Mouse (Mus musculus) limb, embryonic 11.5 days (tissue): ENCODE results near the gene H2-K1. TPM values are rescaled to one million over a fixed set of nuclear protein-coding genes. Genes with fewer than 3 reads are reported as not detected.

ENCODE experiments used
- ATAC-seq: fragments of 200-750 bp; cut with Nextera tagmentation; 2 replicates; pipeline ENCODE4 v1.8.0; 2017; ENCODE audit warnings: low read depth; ENCODE audit not compliant: insufficient number of reproducible peaks, low FRiP score, low TSS enrichment
- DNase-seq: peaks from one replicate; pipeline ENCODE4 v3.0.0-alpha.2; 2015; ENCODE audit warnings: low spot score
- H3K27ac ChIP-seq: fragments of 300-500 bp; sonication (generic); replicated peaks from 2 replicates; pipeline ENCODE4 v1.5.1; 2014; ENCODE audit warnings: low read depth, mild to moderate bottlenecking, low read length
- H3K27me3 ChIP-seq: fragments of 300-500 bp; sonication (generic); 2 replicates; pipeline ENCODE4 v1.6.1; 2014; ENCODE audit warnings: mild to moderate bottlenecking, low read length, mixed read lengths; ENCODE audit not compliant: control insufficient read depth, insufficient read depth
- H3K36me3 ChIP-seq: fragments of 300-500 bp; sonication (generic); 2 replicates; pipeline ENCODE4 v1.6.1; 2014; ENCODE audit warnings: mild to moderate bottlenecking, low read length, moderate library complexity, mixed read lengths; ENCODE audit not compliant: control insufficient read depth, insufficient read depth
- H3K4me1 ChIP-seq: fragments of 300-500 bp; sonication (generic); 2 replicates; pipeline ENCODE4 v1.6.1; 2014; ENCODE audit warnings: low read length, mixed read lengths; ENCODE audit not compliant: control insufficient read depth, insufficient read depth
- H3K4me2 ChIP-seq: fragments of 300-500 bp; sonication (generic); 2 replicates; pipeline ENCODE4 v1.6.1; 2014; ENCODE audit warnings: low read depth, mild to moderate bottlenecking, moderate library complexity; ENCODE audit not compliant: severe bottlenecking
- H3K4me3 ChIP-seq: fragments of 300-500 bp; sonication (generic); 2 replicates; pipeline ENCODE4 v1.5.1; 2014; ENCODE audit warnings: low read depth, low read length
- H3K9ac ChIP-seq: fragments of 300-500 bp; sonication (generic); 2 replicates; pipeline ENCODE4 v1.6.1; 2014; ENCODE audit warnings: mild to moderate bottlenecking, low read length
- H3K9me3 ChIP-seq: fragments of 300-500 bp; sonication (generic); 2 replicates; pipeline ENCODE4 v1.6.1; 2016; ENCODE audit warnings: low read length; ENCODE audit not compliant: control insufficient read depth
- WGBS: fragments of 180-500 bp; shearing (Covaris S2); extraction: QIAGEN DNeasy Blood & Tissue Kit; methylation state at CpG from one replicate; pipeline ENCODE4 v1.1.7; 2014; 5-methylcytosine and 5-hydroxymethylcytosine counted together
- polyA plus RNA-seq: library from polyadenylated mRNA; unstranded; fragments of >200 nt; fragmentation: Nextera tagmentation; extraction: Ambion mirVana; gene quantifications from 2 replicates; pipeline ENCODE4 v1.2.1, GENCODE M21; 2014

The H2-K1 gene
- polyA plus RNA-seq, 1 experiment from 2014 or later, result 5.3 TPM

GRCm38 (mm10) chr17:34029150-34029889 lies 29.2 kb upstream of the H2-K1 start:
- H3K9me3 ChIP-seq, result no peaks in the 10 kb centered on the region
- ATAC-seq (no peak), DNase-seq (no peak)
- peaks cover 55% of the 10 kb centered on the region for H3K4me1 ChIP-seq
- H3K9ac ChIP-seq, result no peak overlapping the region
- H3K4me2 ChIP-seq, result peak overlapping the region; percentile 99; the same call in 1 of the 2 replicates
- H3K27me3 ChIP-seq, result no peaks in the 10 kb centered on the region
- WGBS, result 89% methylated on average over 18 of the region's 18 CpGs
- peaks cover 18% of the 10 kb centered on the region for H3K36me3 ChIP-seq
- peak overlapping the region; percentile 88 for H3K4me3 ChIP-seq
- no peak overlapping the region for H3K27ac ChIP-seq

GRCm38 (mm10) chr17:34028501-34029149 lies 28.5 kb upstream of the H2-K1 start:
- Histone ChIP-seq H3K9me3 (no peaks in the 10 kb centered on the region), H3K4me1 (peaks cover 59% of the 10 kb centered on the region), H3K4me3 (0 out of 2 replicates have a peak overlapping the region, but pooled peaks have one; percentile 65), H3K27ac (peak overlapping the region; percentile 79), H3K4me2 (peak overlapping the region; percentile 93; the same call in 1 of the 2 replicates), H3K9ac (no peak overlapping the region), H3K27me3 (no peaks in the 10 kb centered on the region), H3K36me3 (peaks cover 18% of the 10 kb centered on the region)
- WGBS, result 74% methylated on average over 17 of the region's 17 CpGs
- DNase-seq (no peak), ATAC-seq (no peak)

DNA sequence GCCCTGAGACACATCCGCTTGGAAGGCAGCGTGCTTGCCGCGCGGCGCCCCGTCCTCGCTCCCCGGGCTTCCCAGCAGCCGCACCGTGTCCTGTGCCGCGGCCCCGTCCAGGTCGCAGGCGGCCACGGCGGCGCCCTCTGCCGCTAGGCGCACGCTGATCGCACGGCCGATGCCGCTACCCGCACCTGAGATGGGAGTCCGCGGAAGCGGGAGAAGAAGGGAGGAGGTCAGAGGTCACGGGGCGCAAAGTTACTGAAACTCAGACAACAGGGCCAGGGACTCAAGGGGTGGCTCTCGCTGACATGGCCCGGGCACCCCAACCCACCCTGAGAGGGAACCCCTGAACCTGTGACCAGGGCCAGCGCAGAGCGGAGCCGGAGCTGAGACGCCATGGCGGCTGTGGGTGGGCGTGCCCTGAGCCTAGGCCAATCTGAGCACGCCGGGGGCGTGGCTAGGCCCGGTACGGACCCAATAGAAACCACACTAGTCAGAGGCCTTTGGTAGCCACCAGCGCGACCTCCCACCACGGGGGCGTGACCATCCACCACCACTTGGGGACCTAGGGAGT lies 27.6 kb upstream of the H2-K1 start, which contains the start of gene H2-Ke6:
Gene H2-Ke6 (minus strand): TSS at position 405 of the 568 bp plus-strand sequence.
- ATAC-seq (peak; percentile 85), DNase-seq (peak; percentile 96)
- Histone ChIP-seq H3K36me3 (peaks cover 22% of the 10 kb centered on the region), H3K4me1 (peaks cover 55% of the 10 kb centered on the region), H3K27me3 (no peaks in the 10 kb centered on the region), H3K9me3 (no peaks in the 10 kb centered on the region), H3K4me3 (peak within 1 kb of the TSS; percentile 65), H3K4me2 (peak within 1 kb of the TSS; percentile 93), H3K27ac (peak within 1 kb of the TSS; percentile 79), H3K9ac (peak within 1 kb of the TSS; percentile 76)
- under 1% methylated on average over 49 of the region's 49 CpGs for WGBS

GRCm38 (mm10) chr17:34026917-34027655 lies 26.9 kb upstream of the H2-K1 start:
- H3K36me3 ChIP-seq, result peaks cover 23% of the 10 kb centered on the region
- no peak for ATAC-seq
- WGBS, result 9% methylated on average over 34 of the region's 36 CpGs
- DNase-seq, result no peak
- no peaks in the 10 kb centered on the region for H3K9me3 ChIP-seq
- peak overlapping the region; percentile 76 for H3K9ac ChIP-seq
- H3K27me3 ChIP-seq, result no peaks in the 10 kb centered on the region
- H3K4me2 ChIP-seq, result peak overlapping the region; percentile 93
- H3K27ac ChIP-seq, result peak overlapping the region; percentile 79
- peaks cover 53% of the 10 kb centered on the region for H3K4me1 ChIP-seq
- H3K4me3 ChIP-seq, result peak overlapping the region; percentile 65

DNA sequence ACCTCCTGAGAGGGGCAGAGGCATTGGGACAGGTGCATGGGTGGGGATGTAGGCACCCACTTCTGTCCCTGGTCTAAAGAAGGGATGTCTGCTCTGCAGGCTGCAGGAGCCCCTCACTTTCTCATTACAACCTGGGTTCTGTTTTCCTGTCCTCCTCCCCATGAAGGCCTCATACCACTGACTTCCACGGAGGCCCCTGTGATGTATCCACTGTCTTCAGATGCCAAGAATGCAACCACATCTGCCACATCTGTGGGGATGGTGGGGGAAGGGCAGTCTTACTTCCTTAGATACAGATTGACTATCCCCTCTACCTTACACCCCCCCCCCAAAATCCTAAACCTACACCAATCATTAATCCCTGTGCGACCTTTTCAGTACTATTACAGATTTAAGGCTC lies 26.1 kb upstream of the H2-K1 start:
- peaks cover 27% of the 10 kb centered on the region for H3K36me3 ChIP-seq
- no peak overlapping the region; the same call in 1 of the 2 replicates for H3K9ac ChIP-seq
- no peak overlapping the region for H3K27ac ChIP-seq
- no peaks in the 10 kb centered on the region for H3K27me3 ChIP-seq
- WGBS, result 45% methylated on average over 2 of the region's 2 CpGs
- peaks cover 53% of the 10 kb centered on the region for H3K4me1 ChIP-seq
- H3K4me2 ChIP-seq, result no peak overlapping the region
- no peaks in the 10 kb centered on the region for H3K9me3 ChIP-seq
- ATAC-seq, result no peak
- H3K4me3 ChIP-seq, result no peak overlapping the region
- DNase-seq, result no peak

GRCm38 (mm10) chr17:34025756-34026151 lies 25.6 kb upstream of the H2-K1 start:
- no peak overlapping the region for H3K27ac ChIP-seq
- 0 out of 2 replicates have a peak, but pooled peaks cover 1% of the 10 kb centered on the region for H3K9me3 ChIP-seq
- H3K4me1 ChIP-seq, result peaks cover 53% of the 10 kb centered on the region
- H3K4me2 ChIP-seq, result peak overlapping the region; percentile 92
- ATAC-seq, result no peak
- DNase-seq, result peak; percentile 38
- peak overlapping the region; percentile 93 for H3K4me3 ChIP-seq
- H3K36me3 ChIP-seq, result peaks cover 31% of the 10 kb centered on the region
- H3K9ac ChIP-seq, result no peak overlapping the region
- H3K27me3 ChIP-seq, result no peaks in the 10 kb centered on the region
- WGBS, result 11% methylated on average over 7 of the region's 7 CpGs

DNA sequence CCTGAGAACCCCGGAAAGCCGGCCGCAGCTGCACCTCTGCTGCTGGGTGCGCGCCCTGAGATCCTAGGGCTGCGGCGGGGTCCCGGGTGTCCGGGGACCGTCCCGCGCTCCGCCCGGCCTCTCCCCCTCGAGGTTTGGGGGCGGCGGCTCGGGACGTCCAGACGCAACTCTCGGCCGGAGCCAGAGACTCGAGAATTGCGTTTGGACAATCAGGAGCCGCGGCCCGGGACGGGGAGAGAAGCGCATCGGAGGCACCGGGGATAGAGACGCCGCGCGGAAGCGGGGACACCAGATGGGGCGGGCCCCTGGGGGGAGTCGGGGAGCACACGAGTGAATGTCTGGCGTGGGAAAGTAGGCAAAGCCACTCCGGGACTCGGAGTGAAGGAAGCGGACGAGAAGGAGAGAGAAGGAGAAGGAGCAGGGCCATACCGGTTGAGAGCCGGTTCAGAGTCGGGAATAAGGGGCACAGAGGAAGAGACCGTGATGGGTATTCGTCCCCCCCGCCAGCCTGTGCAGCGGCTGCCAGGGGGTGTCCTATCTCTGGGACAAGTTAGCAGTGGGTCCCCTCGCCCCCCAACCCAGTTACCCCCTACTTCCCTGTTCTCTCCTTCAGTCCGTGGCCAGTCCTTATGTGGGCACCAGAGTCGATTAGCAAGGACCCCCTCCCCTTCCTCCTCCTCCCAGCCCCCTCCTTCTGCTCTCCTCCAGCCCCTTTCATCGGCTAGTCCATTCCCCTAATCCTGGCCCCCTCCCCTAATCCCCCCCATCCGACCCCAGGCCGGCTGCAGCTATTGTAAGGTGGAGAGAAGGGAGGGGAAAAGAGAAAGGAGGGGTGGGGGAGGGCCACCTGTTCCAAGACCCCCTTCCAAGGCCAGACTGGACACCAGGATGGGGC lies 25.0 kb upstream of the H2-K1 start:
- Histone ChIP-seq H3K4me3 (peak overlapping the region; percentile 93), H3K4me1 (peaks cover 48% of the 10 kb centered on the region), H3K27me3 (no peaks in the 10 kb centered on the region), H3K9ac (peak overlapping the region; percentile 91), H3K36me3 (peaks cover 31% of the 10 kb centered on the region), H3K9me3 (0 out of 2 replicates have a peak, but pooled peaks cover 3% of the 10 kb centered on the region), H3K27ac (peak overlapping the region; percentile 86), H3K4me2 (peak overlapping the region; percentile 92)
- ATAC-seq (0 out of 2 replicates have a peak, but pooled peaks have one; percentile 0), DNase-seq (no peak)
- WGBS, result under 1% methylated on average over 55 of the region's 57 CpGs
